Mouse (Mus musculus) embryonic facial prominence, embryonic 12.5 days (tissue): Measurements from ENCODE around the gene Ddx50. TPM values are rescaled to one million over a fixed set of nuclear protein-coding genes. Genes with fewer than 3 reads are reported as not detected.
"Not testable (repeated sequence)": the region's sequence is repeated elsewhere in the genome, so short reads cannot be mapped to it uniquely, and the experiment has no call there.

ENCODE experiments used
- ATAC-seq: fragments of 200-750 bp; cut with Nextera tagmentation; 2 replicates; pipeline ENCODE4 v1.8.0; 2017; ENCODE audit not compliant: insufficient number of reproducible peaks, insufficient read depth, low FRiP score, low TSS enrichment
- H3K27ac ChIP-seq: fragments of 300-500 bp; sonication (generic); 2 replicates; pipeline ENCODE4 v1.5.1; 2016; ENCODE audit warnings: mild to moderate bottlenecking
- H3K27me3 ChIP-seq: fragments of 300-500 bp; sonication (generic); 2 replicates; pipeline ENCODE4 v1.6.1; 2016; ENCODE audit warnings: mild to moderate bottlenecking, moderate library complexity
- H3K36me3 ChIP-seq: fragments of 300-500 bp; sonication (generic); 2 replicates; pipeline ENCODE4 v1.6.1; 2016; ENCODE audit warnings: mild to moderate bottlenecking
- H3K4me1 ChIP-seq: fragments of 300-500 bp; sonication (generic); 2 replicates; pipeline ENCODE4 v1.6.1; 2016
- H3K4me2 ChIP-seq: fragments of 300-500 bp; sonication (generic); replicated peaks from 2 replicates; pipeline ENCODE4 v1.6.1; 2016; ENCODE audit warnings: mild to moderate bottlenecking, moderate library complexity
- H3K4me3 ChIP-seq: fragments of 300-500 bp; sonication (generic); 2 replicates; pipeline ENCODE4 v1.5.1; 2016; ENCODE audit warnings: mild to moderate bottlenecking
- H3K9ac ChIP-seq: fragments of 300-500 bp; sonication (generic); 2 replicates; pipeline ENCODE4 v1.6.1; 2016; ENCODE audit warnings: mild to moderate bottlenecking, moderate library complexity
- H3K9me3 ChIP-seq: fragments of 300-500 bp; sonication (generic); 2 replicates; pipeline ENCODE4 v1.6.1; 2016; ENCODE audit warnings: mild to moderate bottlenecking, moderate library complexity
- WGBS: fragments of 180-500 bp; shearing (Covaris S2); methylation state at CpG from one replicate; pipeline ENCODE4 v1.1.7; 2016; 5-methylcytosine and 5-hydroxymethylcytosine counted together
- polyA plus RNA-seq: library from polyadenylated mRNA; unstranded; fragments of >200 nt; fragmentation: Nextera tagmentation; extraction: Ambion mirVana; gene quantifications from 2 replicates; pipeline ENCODE4 v1.2.1, GENCODE M21; 2016

The Ddx50 gene
- polyA plus RNA-seq, 1 experiment from 2014 or later: 176 TPM

- no peak for ATAC-seq
- Histone ChIP-seq H3K9me3 (no peaks in the 10 kb centered on the region), H3K9ac (no peak overlapping the region), H3K27ac (no peak overlapping the region), H3K4me3 (no peak overlapping the region), H3K27me3 (no peaks in the 10 kb centered on the region), H3K4me1 (peaks cover 5% of the 10 kb centered on the region; the same call in 1 of the 2 replicates), H3K4me2 (no peak overlapping the region), H3K36me3 (peaks cover 23% of the 10 kb centered on the region)
- WGBS: 87% methylated on average over 6 of the region's 6 CpGs
Measured at GRCm38 (mm10) chr10:62600056-62600455, 51.0 kb downstream of the Ddx50 start.

- H3K4me3 ChIP-seq, ATAC-seq, H3K9ac ChIP-seq, H3K4me2 ChIP-seq, H3K27ac ChIP-seq, H3K27me3 ChIP-seq, H3K9me3 ChIP-seq, H3K4me1 ChIP-seq: not testable (repeated sequence)
- WGBS: 94% methylated on average over 3 of the region's 3 CpGs
- peaks cover 30% of the 10 kb centered on the region for H3K36me3 ChIP-seq
Measured at GRCm38 (mm10) chr10:62599311-62599710, 51.7 kb downstream of the Ddx50 start.

GRCm38 (mm10) chr10:62592496-62592895 is 58.5 kb downstream of the Ddx50 start:
- no peak overlapping the region for H3K9ac ChIP-seq
- H3K27me3 ChIP-seq: no peaks in the 10 kb centered on the region
- no peak overlapping the region for H3K4me3 ChIP-seq
- H3K4me2 ChIP-seq: no peak overlapping the region
- WGBS: 87% methylated on average over 7 of the region's 7 CpGs
- no peaks in the 10 kb centered on the region for H3K9me3 ChIP-seq
- ATAC-seq: no peak
- no peaks in the 10 kb centered on the region for H3K4me1 ChIP-seq
- H3K27ac ChIP-seq: no peak overlapping the region
- peaks cover 81% of the 10 kb centered on the region for H3K36me3 ChIP-seq

GRCm38 (mm10) chr10:62590200-62590599 is 60.8 kb downstream of the Ddx50 start:
- no peak for ATAC-seq
- peaks cover 92% of the 10 kb centered on the region for H3K36me3 ChIP-seq

GRCm38 (mm10) chr10:62588616-62589015 is 62.4 kb downstream of the Ddx50 start:
- H3K9ac ChIP-seq: no peak overlapping the region

More at GRCm38 (mm10) chr10:62590200-62590599, 60.8 kb downstream of the Ddx50 start:
- no peak overlapping the region for H3K27ac ChIP-seq
- no peaks in the 10 kb centered on the region for H3K27me3 ChIP-seq
- 36% methylated on average over 6 of the region's 6 CpGs for WGBS
- H3K9ac ChIP-seq: no peak overlapping the region
- H3K4me3 ChIP-seq: no peak overlapping the region
- H3K4me2 ChIP-seq: no peak overlapping the region
- H3K9me3 ChIP-seq: no peaks in the 10 kb centered on the region
- no peaks in the 10 kb centered on the region for H3K4me1 ChIP-seq

GRCm38 (mm10) chr10:62583245-62583644 is 67.8 kb downstream of the Ddx50 start:
- peaks cover 75% of the 10 kb centered on the region for H3K36me3 ChIP-seq
- WGBS: 93% methylated on average over 1 of the region's 1 CpGs

More at GRCm38 (mm10) chr10:62588616-62589015, 62.4 kb downstream of the Ddx50 start:
- Histone ChIP-seq H3K27me3 (no peaks in the 10 kb centered on the region), H3K4me1 (no peaks in the 10 kb centered on the region), H3K27ac (no peak overlapping the region), H3K36me3 (peaks cover 92% of the 10 kb centered on the region), H3K4me2 (no peak overlapping the region), H3K4me3 (no peak overlapping the region), H3K9me3 (no peaks in the 10 kb centered on the region)
- ATAC-seq: no peak
- 73% methylated on average over 4 of the region's 4 CpGs for WGBS

GRCm38 (mm10) chr10:62582701-62583100 is 68.3 kb downstream of the Ddx50 start:
- H3K36me3 ChIP-seq: peaks cover 70% of the 10 kb centered on the region
- 82% methylated on average over 7 of the region's 7 CpGs for WGBS
- no peak overlapping the region for H3K4me3 ChIP-seq
- H3K27ac ChIP-seq: no peak overlapping the region
- H3K4me1 ChIP-seq: peaks cover 3% of the 10 kb centered on the region; the same call in 1 of the 2 replicates
- ATAC-seq: no peak
- no peak overlapping the region for H3K4me2 ChIP-seq
- H3K9ac ChIP-seq: no peak overlapping the region
- H3K27me3 ChIP-seq: no peaks in the 10 kb centered on the region
- no peaks in the 10 kb centered on the region for H3K9me3 ChIP-seq

More at GRCm38 (mm10) chr10:62583245-62583644, 67.8 kb downstream of the Ddx50 start:
- no peaks in the 10 kb centered on the region for H3K27me3 ChIP-seq
- no peak overlapping the region for H3K4me3 ChIP-seq
- H3K27ac ChIP-seq: no peak overlapping the region
- H3K4me2 ChIP-seq: no peak overlapping the region
- H3K9ac ChIP-seq: no peak overlapping the region
- H3K4me1 ChIP-seq: peaks cover 3% of the 10 kb centered on the region; the same call in 1 of the 2 replicates
- no peak for ATAC-seq
- H3K9me3 ChIP-seq: no peaks in the 10 kb centered on the region

- H3K36me3 ChIP-seq: peaks cover 66% of the 10 kb centered on the region
- H3K9ac ChIP-seq: no peak overlapping the region
- H3K4me3 ChIP-seq: no peak overlapping the region
- H3K27ac ChIP-seq: no peak overlapping the region
- H3K9me3 ChIP-seq: no peaks in the 10 kb centered on the region
- H3K4me1 ChIP-seq: peaks cover 7% of the 10 kb centered on the region
- H3K27me3 ChIP-seq: no peaks in the 10 kb centered on the region
- H3K4me2 ChIP-seq: no peak overlapping the region
- ATAC-seq: no peak
- 85% methylated on average over 17 of the region's 17 CpGs for WGBS
Measured at GRCm38 (mm10) chr10:62582263-62582662, 68.8 kb downstream of the Ddx50 start.

- H3K4me2 ChIP-seq, H3K4me3 ChIP-seq, H3K27me3 ChIP-seq, H3K9ac ChIP-seq, H3K9me3 ChIP-seq, ATAC-seq, H3K27ac ChIP-seq: not testable (repeated sequence)
- Histone ChIP-seq H3K36me3 (peaks cover 50% of the 10 kb centered on the region), H3K4me1 (peaks cover 14% of the 10 kb centered on the region)
- whole genome bisulfite sequencing: 86% methylated on average over 12 of the region's 13 CpGs
Measured at GRCm38 (mm10) chr10:62579129-62579528, 71.9 kb downstream of the Ddx50 start.

- Histone ChIP-seq H3K9ac (peak within 1 kb of the TSS; percentile 88), H3K4me3 (peak within 1 kb of the TSS; percentile 96), H3K9me3 (no peaks in the 10 kb centered on the region), H3K27me3 (no peaks in the 10 kb centered on the region), H3K36me3 (peaks cover 50% of the 10 kb centered on the region), H3K4me2 (peak within 1 kb of the TSS; percentile 93), H3K27ac (peak within 1 kb of the TSS; percentile 66), H3K4me1 (peaks cover 14% of the 10 kb centered on the region)
- peak; percentile 99 for ATAC-seq
- WGBS: 5% methylated on average over 33 of the region's 33 CpGs
Measured at GRCm38 (mm10) chr10:62578338-62579100, 72.5 kb downstream of the Ddx50 start, which contains the start of gene Kif1bp. Kif1bp (minus strand) TSS chr10:62578457.

GRCm38 (mm10) chr10:62577673-62578337 is 73.2 kb downstream of the Ddx50 start:
- Histone ChIP-seq H3K4me1 (peaks cover 14% of the 10 kb centered on the region), H3K9me3 (no peaks in the 10 kb centered on the region), H3K4me3 (peak overlapping the region; percentile 96), H3K36me3 (peaks cover 48% of the 10 kb centered on the region), H3K27me3 (no peaks in the 10 kb centered on the region), H3K27ac (peak overlapping the region; percentile 66), H3K4me2 (peak overlapping the region; percentile 93), H3K9ac (peak overlapping the region; percentile 88)
- 1% methylated on average over 54 of the region's 54 CpGs for WGBS
- ATAC-seq: peak; percentile 73

- 96% methylated on average over 13 of the region's 13 CpGs for WGBS
Measured at GRCm38 (mm10) chr10:62575001-62575400, 76.0 kb downstream of the Ddx50 start.

More at GRCm38 (mm10) chr10:62575001-62575400, 76.0 kb downstream of the Ddx50 start:
- Histone ChIP-seq H3K9me3 (no peaks in the 10 kb centered on the region), H3K27me3 (no peaks in the 10 kb centered on the region), H3K9ac (no peak overlapping the region), H3K36me3 (peaks cover 41% of the 10 kb centered on the region), H3K4me2 (no peak overlapping the region), H3K4me3 (no peak overlapping the region), H3K4me1 (peaks cover 14% of the 10 kb centered on the region), H3K27ac (no peak overlapping the region)
- ATAC-seq: no peak
